Mouse (Mus musculus): ENCODE results near the gene Olfr139.

Olfr139 gene

DNA sequence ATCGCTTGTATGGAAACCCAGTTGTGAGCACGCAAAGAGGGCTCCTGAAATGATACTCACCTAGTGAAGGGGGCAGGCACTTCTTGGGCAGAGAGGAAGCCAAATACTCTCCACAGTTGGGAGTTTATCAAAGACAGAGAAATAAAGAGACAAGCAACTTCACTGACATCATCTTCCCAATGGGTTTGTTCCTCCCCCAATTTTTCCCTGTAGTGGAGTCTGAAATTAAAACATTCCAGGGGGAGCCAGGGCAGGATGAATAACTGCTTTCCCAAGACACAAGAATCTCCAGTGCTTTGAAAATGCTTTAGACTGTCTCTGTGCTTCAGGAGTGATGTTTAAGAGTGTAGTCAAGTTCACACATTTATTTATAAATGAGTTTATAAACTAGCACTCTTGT is at the start of gene Olfr139, which contains the start of gene Olfr399:
Olfr139 (minus strand) TSS at position 101 of the 400 bp plus-strand sequence.
Olfr399 (minus strand) TSS at position 165 of the 400 bp plus-strand sequence.
- DNase-seq, result no peak

DNA sequence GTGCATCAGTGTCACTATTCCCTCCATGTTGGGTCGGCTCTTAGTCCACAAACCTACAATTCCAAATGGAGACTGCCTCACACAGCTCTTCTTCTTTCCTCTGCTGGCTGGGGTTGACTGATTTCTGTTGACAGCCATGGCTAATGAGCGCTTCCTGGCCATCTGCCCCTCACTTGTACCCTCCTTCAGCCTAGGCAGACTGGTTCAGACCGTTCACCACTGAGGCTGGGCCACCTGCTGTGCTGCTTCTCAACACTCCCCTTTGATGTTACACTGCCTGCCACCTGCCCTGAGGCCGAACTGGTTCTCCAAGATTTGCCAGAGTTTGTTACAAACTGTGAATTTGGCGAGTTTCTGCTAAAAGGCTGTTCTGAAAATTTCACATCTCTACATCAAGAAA is 48.7 kb upstream of the Olfr139 start:
- no peak for DNase-seq

DNA sequence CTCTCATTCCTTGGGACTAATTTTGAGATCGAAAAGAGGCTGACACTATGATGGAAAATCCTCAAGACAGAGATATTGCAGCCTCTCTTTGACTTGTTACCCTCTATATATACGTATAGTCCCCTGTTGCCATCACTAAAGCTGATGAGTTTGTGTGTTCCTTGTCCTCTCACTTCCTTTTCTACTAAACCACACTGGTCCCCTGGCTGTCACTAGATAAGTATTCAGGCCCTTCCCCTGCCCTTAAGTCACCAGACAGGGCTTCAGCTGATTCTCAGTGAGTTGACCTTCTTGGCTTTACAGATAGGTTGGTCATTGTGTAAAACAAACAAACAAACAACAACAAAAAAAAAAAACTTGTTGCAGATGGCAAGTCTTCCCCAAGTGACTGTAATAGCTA is 45.2 kb upstream of the Olfr139 start:
- no peak for DNase-seq

DNA sequence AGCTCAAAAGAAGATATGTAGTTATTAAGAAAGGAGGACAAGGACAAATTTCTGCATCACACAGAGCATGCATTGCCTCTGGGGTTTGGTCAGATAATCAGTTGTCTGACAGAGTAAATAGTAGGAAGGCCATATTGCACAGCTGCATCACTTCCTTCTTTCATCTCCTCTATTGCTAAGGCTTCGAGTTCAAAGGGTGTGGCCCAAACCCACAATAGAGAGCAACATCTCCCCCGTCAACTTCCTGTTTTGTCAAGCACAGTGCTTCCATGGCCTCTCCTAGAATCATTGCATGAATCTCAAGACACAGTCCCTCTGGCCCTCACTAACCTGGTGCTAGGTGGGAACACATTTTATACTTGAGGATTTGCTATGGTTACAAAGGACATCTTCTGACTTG is 44.4 kb upstream of the Olfr139 start:
- no peak for DNase-seq

DNA sequence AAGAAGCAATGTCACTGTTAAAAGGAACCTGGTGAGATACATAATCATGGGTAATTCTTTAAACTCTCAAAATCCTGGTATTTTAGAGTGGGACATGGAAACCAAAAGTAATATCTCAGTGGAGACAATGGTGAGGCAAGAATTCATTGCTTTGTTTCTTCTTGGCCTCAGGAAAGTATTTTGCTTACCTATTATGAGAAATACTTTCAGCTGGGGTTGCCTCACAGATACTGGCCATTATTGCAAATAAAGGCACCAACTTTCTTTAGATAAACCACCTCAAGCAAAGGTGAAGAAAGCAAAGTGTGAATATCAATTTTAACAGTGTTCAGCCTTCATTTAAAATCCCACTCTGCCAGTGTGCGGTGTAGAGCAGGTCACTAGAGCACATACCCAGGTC is 13.3 kb upstream of the Olfr139 start, which contains the start of gene Zfp616:
Zfp616 (plus strand) TSS at position 301 of the 400 bp plus-strand sequence.
- DNase-seq, result no peak

DNA sequence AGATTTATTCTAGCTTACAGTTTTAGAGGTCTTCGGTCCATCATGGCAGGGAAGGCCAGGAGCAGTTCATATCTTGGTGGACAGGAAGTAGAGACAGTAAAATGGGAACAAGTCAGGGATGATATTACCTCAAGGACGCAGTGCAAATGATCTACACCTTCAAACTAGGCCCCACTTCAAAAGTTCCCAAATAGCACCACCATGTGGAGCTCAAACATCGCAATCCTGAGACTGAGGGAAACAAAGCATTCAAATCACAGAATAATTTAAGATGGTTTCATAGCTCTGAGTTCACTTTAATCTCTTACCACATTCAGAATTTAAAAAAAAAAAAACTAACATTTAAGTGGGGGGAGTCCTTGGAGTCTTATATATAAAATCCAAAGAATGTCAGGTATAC is 5.0 kb downstream of the Olfr139 start:
- DNase-seq, result no peak
